Mouse (Mus musculus) right cerebral cortex, postnatal 10 days (tissue): ENCODE data around the gene Nmnat2.

Experiments used
- DNase-seq, 2 experiments: peaks; one replicate each; pipeline ENCODE4 v3.0.0; 2021; ENCODE audit warnings: low spot score in 2 of 2

Nmnat2 gene

GRCm38 (mm10) chr1:153019128-153019527, 64.3 kb downstream of the Nmnat2 start:
- no peak for DNase-seq

GRCm38 (mm10) chr1:153019623-153020022, 64.8 kb downstream of the Nmnat2 start:
- no peak for DNase-seq

DNA sequence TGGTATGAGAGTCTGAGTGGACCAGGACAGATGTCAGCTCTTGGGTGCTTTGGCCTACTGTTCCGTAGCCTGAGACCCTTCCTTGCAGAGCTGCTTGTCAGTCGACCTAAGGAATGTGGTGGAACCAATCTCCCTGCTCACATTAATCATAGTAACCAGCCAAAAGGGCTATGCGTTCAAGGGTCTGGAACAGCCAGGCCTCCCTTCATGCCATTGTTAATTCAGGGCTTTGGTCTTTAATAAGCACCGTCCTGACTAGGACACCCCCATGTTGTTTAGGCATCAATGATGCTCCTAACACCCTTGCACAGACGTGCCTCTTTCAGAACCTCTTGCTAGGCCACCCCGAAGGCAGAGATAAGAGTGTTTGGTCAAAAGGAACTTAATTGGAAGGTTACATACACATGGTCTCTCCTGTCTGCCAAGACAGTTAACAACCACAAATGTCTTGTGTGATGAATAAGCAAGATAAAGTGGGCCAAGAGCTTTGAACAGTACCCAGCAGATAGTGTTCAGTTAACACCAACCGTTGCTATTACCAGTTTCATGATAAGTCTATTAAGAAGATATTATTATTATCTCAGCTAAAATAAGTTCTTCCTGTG, 66.3 kb downstream of the Nmnat2 start:
- no peak for DNase-seq

- no peak for DNase-seq
These were observed 68.2 kb downstream of the Nmnat2 start for GRCm38 (mm10) chr1:153023018-153023417.

- DNase-seq: no peak
These were observed 69.1 kb downstream of the Nmnat2 start for GRCm38 (mm10) chr1:153023875-153024274.

DNA sequence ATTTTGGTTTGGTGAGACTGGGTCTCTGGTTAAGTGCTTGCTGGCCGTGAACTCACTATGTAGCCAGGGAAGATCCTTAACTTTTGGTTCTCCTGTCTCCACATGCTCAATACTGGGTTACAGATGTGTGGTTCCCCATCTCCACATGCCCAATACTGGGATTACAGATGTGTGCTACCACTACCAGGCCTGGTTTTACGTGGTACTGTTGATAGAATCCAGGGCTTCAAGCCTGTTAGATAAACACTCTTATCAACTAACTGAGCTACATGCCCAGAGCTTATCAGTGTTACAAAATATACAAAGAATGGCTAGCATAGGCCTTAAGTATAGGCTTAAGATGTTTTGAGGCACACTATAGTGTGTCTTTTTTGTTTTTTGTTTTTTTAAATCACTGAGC, 69.7 kb downstream of the Nmnat2 start:
- no peak for DNase-seq

DNA sequence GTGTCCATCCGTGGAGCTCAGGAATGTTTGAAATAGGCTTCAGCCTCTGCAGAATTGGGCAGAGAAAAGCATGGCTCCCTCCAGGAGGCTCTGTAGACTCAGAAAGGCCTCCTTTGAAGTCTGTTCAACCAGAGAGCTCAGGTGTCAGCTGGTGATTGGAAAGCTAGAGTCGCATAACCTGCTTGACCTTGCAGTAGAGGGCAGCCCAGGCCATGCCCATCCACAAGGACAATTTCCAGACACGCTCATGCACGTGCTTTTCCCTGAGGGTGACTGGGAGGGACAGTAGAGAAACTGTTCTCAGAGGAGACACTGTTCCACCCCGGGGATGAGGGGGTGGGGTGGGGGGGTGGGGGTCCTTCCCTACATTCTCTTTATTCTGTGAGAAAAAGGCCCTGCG, 76.6 kb downstream of the Nmnat2 start:
- DNase-seq: no peak

GRCm38 (mm10) chr1:153031954-153032353, 77.2 kb downstream of the Nmnat2 start:
- no peak for DNase-seq

DNA sequence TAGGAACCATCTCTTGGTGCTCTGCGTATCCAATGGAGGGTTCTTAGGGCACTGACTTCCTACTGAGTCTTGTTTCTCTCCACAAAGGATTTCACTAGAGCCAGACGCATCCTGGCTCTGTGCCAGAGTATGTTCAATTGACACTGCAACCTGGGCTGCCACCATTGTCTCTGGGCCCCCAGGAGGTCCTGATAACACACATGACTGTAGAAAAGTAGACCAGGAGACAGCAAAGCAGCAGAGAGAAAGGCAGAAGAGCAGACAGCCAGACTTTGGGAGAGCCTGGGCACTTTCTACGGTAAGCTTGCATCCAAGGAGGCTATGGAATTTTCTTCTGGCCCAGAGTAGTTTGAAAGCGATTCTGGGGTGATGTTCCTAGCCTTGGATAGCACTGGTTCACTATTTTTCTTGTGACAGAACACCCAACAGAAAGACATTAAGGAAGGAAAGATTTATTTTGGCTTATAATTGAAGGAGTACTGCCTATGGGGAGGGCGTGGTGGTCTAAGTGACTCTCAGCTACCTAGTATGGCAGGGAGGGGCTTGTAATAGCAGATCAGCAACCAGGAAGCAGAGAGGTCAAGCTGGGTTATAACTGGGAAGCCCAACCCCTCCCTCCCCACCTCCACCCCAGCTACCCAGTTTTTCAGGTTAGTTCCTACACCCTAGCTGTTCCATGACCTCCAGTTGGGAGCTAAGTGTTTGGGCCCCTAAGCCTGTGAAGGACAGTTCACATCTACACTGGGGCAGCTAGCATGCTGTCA, 78.5 kb downstream of the Nmnat2 start:
- DNase-seq: no peak

GRCm38 (mm10) chr1:153034064-153034463, 79.3 kb downstream of the Nmnat2 start:
- DNase-seq: no peak

DNA sequence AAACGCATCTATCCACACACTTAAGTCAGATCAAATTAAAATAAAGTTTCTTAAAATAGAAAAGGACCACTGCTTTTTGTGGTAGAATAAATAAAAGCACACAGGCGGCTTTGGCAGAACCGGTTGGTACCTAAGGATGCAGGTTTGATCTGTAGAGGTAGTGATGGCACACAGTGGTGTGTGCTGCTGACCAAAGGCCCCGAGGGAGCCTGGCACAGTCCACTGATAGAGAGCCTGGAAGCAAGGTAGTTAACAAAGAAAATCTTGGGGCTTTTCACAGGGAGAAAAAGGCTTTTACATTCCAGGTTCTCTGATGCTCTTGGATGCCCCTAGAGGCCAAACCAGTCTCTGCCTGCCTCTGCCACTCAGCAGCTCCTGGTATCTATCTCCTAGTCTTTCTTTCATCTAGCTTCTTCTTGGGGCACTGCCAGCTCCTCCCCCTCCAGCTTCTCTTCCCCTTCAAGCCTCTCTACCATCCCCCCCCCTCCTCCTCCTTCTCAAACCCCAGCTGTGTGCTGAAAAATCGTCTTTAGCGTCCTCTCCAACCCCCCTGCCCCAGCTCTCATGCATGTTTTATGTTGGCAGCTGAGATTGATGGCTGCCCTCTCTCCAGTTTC, 80.6 kb downstream of the Nmnat2 start:
- peak; percentile 89 for DNase-seq

- peak; percentile 46 to 65 for DNase-seq
These were observed 82.9 kb downstream of the Nmnat2 start for GRCm38 (mm10) chr1:153037353-153038345.

DNA sequence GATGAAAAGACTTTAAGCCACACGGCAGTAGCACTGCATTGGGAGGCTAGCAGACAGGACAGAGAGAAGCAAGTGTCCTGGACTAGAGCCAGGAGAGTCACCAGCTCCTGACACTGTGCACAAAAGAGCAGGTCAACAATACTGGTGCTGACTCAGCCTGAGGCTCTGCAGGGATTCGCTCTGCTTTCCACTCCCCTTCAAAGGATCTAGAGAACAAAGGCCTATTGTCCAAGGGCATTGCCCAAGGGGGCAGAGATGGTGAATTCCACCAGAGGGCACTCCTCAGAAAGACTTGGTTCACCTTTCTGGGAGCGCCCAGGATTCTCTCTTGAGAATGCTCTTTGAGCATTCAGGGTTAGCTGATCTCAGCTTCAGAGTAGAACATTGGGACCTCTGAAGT, 85.3 kb downstream of the Nmnat2 start:
- no peak for DNase-seq

- no peak for DNase-seq
These were observed 86.3 kb downstream of the Nmnat2 start for GRCm38 (mm10) chr1:153041046-153041445.

- DNase-seq: no peak
These were observed 87.5 kb downstream of the Nmnat2 start for GRCm38 (mm10) chr1:153042318-153042717.

- DNase-seq: no peak
These were observed 88.5 kb downstream of the Nmnat2 start for GRCm38 (mm10) chr1:153043332-153043731.

DNA sequence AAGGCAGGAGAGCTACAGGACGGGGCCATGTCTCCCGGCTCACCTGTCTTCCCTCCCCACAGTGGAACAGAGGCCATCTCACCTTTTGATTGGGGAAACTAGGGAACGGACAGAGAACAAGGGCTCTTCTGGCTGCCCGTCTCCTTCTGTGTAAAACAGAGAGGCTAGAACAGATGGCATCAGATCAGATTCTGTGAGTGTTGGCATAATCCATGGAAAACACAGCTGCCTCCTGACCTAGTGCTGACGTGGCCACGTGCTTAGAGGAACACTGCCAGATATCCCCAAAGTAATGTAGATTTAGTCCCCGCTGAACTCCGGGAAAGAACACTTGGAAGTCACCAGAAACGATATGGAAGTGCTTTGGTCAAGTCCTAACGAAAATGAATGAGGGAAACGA, 90.6 kb downstream of the Nmnat2 start:
- peak in 1 of 2 experiments; percentile 66 for DNase-seq

GRCm38 (mm10) chr1:153048147-153048878, 93.5 kb downstream of the Nmnat2 start:
- peak in 1 of 2 experiments; percentile 44 for DNase-seq

DNA sequence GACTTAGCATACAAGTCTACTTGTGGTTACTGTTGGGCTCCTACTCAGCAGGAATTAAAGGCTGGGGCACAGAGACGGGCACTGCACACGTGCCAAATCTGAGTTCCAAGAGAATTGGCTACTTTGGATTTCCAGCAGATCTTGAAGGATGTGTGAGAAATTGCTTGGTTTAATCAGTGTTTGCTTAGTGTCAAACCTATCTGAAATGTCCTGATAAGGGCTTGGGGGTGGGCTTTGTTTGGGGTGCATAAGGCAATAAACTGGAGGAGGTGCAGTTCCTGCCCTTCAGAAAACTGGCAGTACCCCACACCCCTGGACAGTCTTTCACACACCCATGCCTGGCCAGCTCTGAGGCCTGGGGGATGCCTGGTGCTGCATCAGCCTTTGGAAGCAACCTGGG, 94.7 kb downstream of the Nmnat2 start:
- DNase-seq: no peak

DNA sequence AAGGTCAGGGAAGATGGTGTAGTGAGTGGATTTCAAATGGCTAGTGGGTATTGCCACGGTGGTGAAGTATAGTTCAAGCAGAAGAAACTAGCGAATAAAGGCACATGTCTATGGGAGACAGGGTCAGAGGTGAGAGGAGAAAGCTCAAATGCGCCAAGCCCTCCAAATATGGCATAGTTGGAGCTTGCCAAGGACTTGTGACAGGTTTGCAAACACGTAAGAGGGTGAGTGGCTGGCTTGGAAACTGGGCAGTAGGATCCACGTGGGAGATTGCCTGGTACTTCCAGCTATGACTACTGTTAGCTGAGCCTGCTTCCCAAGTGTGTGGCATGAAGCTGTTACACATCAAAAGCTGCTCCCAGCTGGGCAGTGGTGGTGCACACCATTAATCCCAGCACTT, 96.7 kb downstream of the Nmnat2 start:
- DNase-seq: no peak

DNA sequence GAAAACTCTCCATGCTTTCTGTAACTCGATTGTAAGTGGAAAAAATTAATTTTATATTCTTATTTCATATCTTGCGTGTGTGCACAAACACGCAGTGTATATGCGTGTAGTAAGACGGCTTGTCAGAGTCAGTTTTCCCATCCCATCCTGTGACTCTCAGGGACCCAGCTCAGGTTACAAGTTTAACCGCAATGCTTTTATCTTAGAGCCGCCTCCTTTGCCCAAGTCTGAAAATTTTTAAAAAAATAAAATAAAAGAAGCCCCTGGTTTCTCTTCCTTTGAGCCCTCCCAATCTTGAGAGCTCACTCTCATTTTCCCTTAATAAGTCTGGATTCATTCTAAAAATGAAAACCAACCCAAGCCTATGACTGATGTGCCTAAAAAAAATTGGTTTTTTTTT, 98.8 kb downstream of the Nmnat2 start:
- DNase-seq: no peak
